Mouse (Mus musculus): ENCODE measurements around the gene Rem1. TPM values are rescaled to one million over a fixed set of nuclear protein-coding genes. Genes with fewer than 3 reads are reported as not detected.
A peak's percentile ranks its signal among the peaks of the same experiment; 100 is the strongest.
"Not testable (repeated sequence)": the region's sequence is repeated elsewhere in the genome, so short reads cannot be mapped to it uniquely, and the experiment has no call there.

Rem1 gene
- polyA plus RNA-seq, 1 experiment = 9.8 TPM

DNA sequence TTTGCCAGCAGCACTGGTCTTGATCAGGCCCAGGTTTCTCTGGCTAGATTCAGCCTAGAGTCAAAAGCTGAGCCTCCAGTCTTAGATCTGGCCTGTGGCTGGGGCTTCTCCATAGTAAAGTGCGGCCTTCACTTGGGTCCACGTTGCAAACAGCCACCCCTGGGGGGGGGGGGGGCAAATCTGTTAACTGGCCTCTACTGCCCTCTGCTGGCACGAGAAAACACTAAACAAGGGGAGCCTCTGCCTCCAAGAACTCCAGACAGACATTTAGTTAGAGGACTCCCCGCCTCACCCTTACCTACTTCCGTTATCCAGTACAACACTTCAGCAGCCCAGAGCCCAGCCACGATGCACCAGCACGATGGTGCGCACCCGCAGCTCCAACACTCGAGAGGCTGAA is 30.6 kb downstream of the Rem1 start:
- no peak overlapping the region for H3K27ac ChIP-seq (ENCODE audit: insufficient read depth, low read length)
- 68% methylated on average over 10 of the region's 10 CpGs for WGBS
- no peak overlapping the region for H3K4me3 ChIP-seq (ENCODE audit: extremely low read depth, insufficient read depth, insufficient read length)
- H3K27me3 ChIP-seq (ENCODE audit: control insufficient read depth, insufficient read depth, low read length) = no peaks in the 10 kb centered on the region
- no peaks in the 10 kb centered on the region for H3K36me3 ChIP-seq (ENCODE audit: control insufficient read depth, insufficient read depth, low read length)
- TF ChIP-seq POLR2A (IDR thresholded peaks at IDR 0.05; ENCODE audit: low read depth, low read length) (no peak), CTCF (IDR thresholded peaks at IDR 0.05; ENCODE audit: extremely low read depth, insufficient read depth, insufficient read length, insufficient replicate concordance) (0 out of 2 replicates have a peak, but pooled peaks have one; percentile 3)
- no peak for DNase-seq (ENCODE audit: low read depth in 1 of 2, low spot score in 2 of 2)
- no peaks in the 10 kb centered on the region for H3K4me1 ChIP-seq (ENCODE audit: control insufficient read depth, insufficient read depth, insufficient read length)

DNA sequence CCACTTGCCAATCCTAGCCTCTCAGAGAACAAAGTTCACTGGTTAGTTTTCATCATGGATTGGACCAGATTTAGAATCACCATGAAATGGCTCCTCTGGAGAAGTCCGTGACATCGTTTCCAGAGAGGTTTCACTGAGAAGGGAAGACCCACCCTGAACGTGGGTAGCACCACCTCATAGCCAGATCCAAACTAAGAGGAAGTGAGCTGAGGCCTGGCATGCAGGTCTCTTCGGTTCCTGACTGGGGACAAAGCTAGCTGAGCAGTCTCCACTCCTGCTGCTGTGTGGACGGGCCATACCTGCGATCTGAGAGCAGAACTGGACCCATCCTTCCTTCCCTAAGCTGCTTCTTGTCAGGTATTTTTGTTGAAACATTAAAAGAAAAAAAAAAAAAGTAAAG is 34.4 kb downstream of the Rem1 start:
- TF ChIP-seq CTCF (IDR thresholded peaks at IDR 0.05; ENCODE audit: extremely low read depth, insufficient read depth, insufficient read length, insufficient replicate concordance) (no peak), POLR2A (IDR thresholded peaks at IDR 0.05; ENCODE audit: low read depth, low read length) (no peak)

DNA sequence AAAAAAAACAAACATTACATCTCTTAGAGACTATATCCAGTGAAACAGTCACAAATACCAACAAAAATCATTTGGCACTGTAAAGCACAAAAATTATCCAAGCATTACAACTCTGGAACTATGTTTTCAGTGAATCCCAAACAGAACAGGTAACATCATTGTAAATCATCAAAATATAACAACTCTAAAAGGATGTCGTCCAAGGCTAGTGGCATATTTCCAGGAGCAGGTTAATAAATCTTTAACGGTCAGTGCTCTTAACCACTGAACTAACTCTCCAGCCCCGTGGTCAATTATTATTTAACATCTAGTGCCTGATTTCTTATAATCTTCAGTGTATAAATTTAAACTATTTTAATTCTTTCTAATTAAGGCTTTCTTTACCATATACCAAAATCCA is 39.4 kb downstream of the Rem1 start:
- DNase-seq (ENCODE audit: low read depth in 1 of 2, low spot score in 2 of 2); H3K36me3 ChIP-seq (ENCODE audit: control insufficient read depth, insufficient read depth, low read length); H3K4me1 ChIP-seq (ENCODE audit: control insufficient read depth, insufficient read depth, insufficient read length); H3K27me3 ChIP-seq (ENCODE audit: control insufficient read depth, insufficient read depth, low read length); H3K27ac ChIP-seq (ENCODE audit: insufficient read depth, low read length); H3K4me3 ChIP-seq (ENCODE audit: extremely low read depth, insufficient read depth, insufficient read length): not testable (repeated sequence)
- WGBS = 81% methylated on average over 3 of the region's 3 CpGs

More for the DNA sequence above, 34.4 kb downstream of the Rem1 start:
- Histone ChIP-seq H3K4me1 (ENCODE audit: control insufficient read depth, insufficient read depth, insufficient read length) (no peaks in the 10 kb centered on the region), H3K27ac (ENCODE audit: insufficient read depth, low read length) (peak overlapping the region; percentile 18; the same call in 1 of the 2 replicates), H3K36me3 (ENCODE audit: control insufficient read depth, insufficient read depth, low read length) (no peaks in the 10 kb centered on the region), H3K27me3 (ENCODE audit: control insufficient read depth, insufficient read depth, low read length) (no peaks in the 10 kb centered on the region), H3K4me3 (ENCODE audit: extremely low read depth, insufficient read depth, insufficient read length) (no peak overlapping the region)
- 25% methylated on average over 6 of the region's 6 CpGs for WGBS
- no peak for DNase-seq (ENCODE audit: low read depth in 1 of 2, low spot score in 2 of 2)

DNA sequence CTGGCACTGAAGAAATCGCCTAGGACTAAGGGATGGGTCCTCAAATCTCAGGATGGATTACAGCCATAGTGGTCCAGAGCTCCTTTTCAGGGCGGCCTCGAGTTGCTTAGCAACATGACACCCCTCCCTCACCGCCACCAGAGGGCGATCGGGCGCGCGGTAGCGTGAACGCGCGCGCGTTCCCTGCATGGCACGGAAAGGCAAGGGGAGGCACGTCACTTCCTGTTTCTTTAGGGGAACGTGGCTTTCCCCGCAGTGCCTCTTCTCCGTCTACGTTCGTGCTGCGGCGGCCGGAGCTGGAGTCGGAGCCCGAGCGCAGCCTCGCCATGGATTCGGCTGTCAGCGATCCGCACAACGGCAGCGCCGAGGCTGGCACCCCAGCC is 42.5 kb downstream of the Rem1 start, which contains the start of gene H13:
Gene H13 (plus strand): TSS at position 206 of the 383 bp plus-strand sequence.
- Histone ChIP-seq H3K36me3 (ENCODE audit: control insufficient read depth, insufficient read depth, low read length) (no peaks in the 10 kb centered on the region), H3K27ac (ENCODE audit: insufficient read depth, low read length) (peak within 1 kb of the TSS; percentile 89), H3K4me1 (ENCODE audit: control insufficient read depth, insufficient read depth, insufficient read length) (peaks cover 17% of the 10 kb centered on the region; the same call in 1 of the 2 replicates), H3K4me3 (ENCODE audit: extremely low read depth, insufficient read depth, insufficient read length) (peak within 1 kb of the TSS; percentile 90), H3K27me3 (ENCODE audit: control insufficient read depth, insufficient read depth, low read length) (no peaks in the 10 kb centered on the region)
- TF ChIP-seq POLR2A (IDR thresholded peaks at IDR 0.05; ENCODE audit: low read depth, low read length) = peak; percentile 93
- peak; percentile 98 for TF ChIP-seq CTCF (IDR thresholded peaks at IDR 0.05; ENCODE audit: extremely low read depth, insufficient read depth, insufficient read length, insufficient replicate concordance)
- under 1% methylated on average over 35 of the region's 35 CpGs for WGBS
- DNase-seq (ENCODE audit: low read depth in 1 of 2, low spot score in 2 of 2) = peak; percentile 87 to 89

DNA sequence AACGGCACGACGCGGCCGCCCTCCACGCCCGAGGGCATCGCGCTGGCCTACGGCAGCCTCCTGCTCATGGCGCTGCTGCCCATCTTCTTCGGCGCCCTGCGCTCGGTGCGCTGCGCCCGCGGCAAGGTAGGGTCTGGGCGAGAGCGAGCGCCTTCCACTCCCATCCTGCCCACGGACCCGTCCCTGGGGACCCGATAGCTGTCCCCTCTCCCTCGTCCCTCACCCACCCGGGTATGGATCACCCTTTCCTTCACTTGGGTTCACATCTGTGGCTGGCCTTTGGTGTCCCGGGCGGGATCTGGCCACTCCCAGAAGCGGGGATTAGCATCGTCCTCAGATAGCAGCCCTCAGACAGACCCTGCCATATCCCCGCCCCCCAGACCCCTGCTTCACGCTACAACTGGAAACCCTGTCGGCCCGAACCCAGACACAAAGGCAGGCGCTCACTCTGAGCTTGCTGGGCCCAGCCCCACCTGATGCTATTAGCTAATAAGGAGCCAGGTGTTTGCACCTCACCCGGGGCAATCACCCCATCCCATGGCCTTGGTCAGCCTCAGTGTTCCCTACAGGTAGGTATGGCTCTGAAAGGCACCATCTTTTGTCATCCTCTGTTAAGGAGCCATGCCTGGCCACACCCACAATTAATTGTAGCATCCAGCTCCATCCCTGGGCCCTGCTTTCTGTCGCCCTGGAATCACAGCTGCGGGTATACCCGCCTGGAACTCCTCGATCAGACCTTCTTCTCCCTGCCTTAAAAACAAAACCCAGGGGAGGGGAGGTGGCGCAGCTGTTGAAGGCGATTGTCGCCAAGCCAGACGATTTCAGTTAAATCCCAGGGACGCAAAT is 43.1 kb downstream of the Rem1 start:
- H3K4me3 ChIP-seq (ENCODE audit: extremely low read depth, insufficient read depth, insufficient read length) = peak overlapping the region; percentile 90
- no peak for TF ChIP-seq CTCF (IDR thresholded peaks at IDR 0.05; ENCODE audit: extremely low read depth, insufficient read depth, insufficient read length, insufficient replicate concordance)
- H3K36me3 ChIP-seq (ENCODE audit: control insufficient read depth, insufficient read depth, low read length) = 0 out of 2 replicates have a peak, but pooled peaks cover 2% of the 10 kb centered on the region
- peak overlapping the region; percentile 89 for H3K27ac ChIP-seq (ENCODE audit: insufficient read depth, low read length)
- WGBS = under 1% methylated on average over 46 of the region's 46 CpGs
- H3K27me3 ChIP-seq (ENCODE audit: control insufficient read depth, insufficient read depth, low read length) = no peaks in the 10 kb centered on the region
- no peak for DNase-seq (ENCODE audit: low read depth in 1 of 2, low spot score in 2 of 2)
- H3K4me1 ChIP-seq (ENCODE audit: control insufficient read depth, insufficient read depth, insufficient read length) = peaks cover 17% of the 10 kb centered on the region; the same call in 1 of the 2 replicates

DNA sequence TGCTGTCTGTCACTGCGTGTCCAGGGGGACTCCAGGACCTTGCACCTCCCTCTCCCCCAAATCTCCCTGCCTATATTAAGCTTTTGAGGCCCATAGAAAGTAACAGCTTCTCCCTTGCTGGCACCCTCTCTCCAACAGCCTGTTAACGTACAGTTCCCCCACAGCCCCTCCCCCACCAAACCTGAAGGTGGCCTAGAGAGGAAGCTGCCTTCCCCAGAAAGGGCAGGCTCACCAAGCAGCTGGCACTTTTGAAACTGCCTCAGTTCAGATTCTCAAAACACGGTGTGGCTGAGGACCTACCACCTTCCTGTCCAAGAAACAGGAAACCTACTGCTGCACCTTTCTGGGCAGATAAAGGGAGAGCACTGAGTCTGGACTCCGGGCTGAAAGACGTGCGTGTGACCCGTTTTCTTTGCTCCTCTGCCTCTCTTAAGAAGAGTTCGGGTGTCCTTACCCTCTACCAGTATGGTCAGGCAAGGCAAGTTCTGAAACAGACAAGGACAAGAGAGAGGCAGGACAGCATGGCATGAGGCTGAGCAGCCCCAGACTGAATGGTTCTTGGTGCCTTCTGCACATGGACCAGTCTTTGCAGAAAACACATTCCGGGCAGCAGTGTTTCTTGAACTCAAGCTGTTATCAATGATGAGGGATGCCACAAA is 44.4 kb downstream of the Rem1 start:
- H3K4me1 ChIP-seq (ENCODE audit: control insufficient read depth, insufficient read depth, insufficient read length) = peaks cover 17% of the 10 kb centered on the region; the same call in 1 of the 2 replicates
- 3% methylated on average over 9 of the region's 9 CpGs for WGBS
- peak; percentile 27 to 73 for DNase-seq (ENCODE audit: low read depth in 1 of 2, low spot score in 2 of 2)
- peak overlapping the region; percentile 38 for H3K27ac ChIP-seq (ENCODE audit: insufficient read depth, low read length)
- peaks cover 5% of the 10 kb centered on the region; the same call in 1 of the 2 replicates for H3K36me3 ChIP-seq (ENCODE audit: control insufficient read depth, insufficient read depth, low read length)
- no peaks in the 10 kb centered on the region for H3K27me3 ChIP-seq (ENCODE audit: control insufficient read depth, insufficient read depth, low read length)
- H3K4me3 ChIP-seq (ENCODE audit: extremely low read depth, insufficient read depth, insufficient read length) = peak overlapping the region; percentile 19; the same call in 1 of the 2 replicates
- TF ChIP-seq POLR2A (IDR thresholded peaks at IDR 0.05; ENCODE audit: low read depth, low read length) = no peak
- no peak for TF ChIP-seq CTCF (IDR thresholded peaks at IDR 0.05; ENCODE audit: extremely low read depth, insufficient read depth, insufficient read length, insufficient replicate concordance)
